Mouse (Mus musculus) layer of hippocampus, adult 11-12 months (tissue): ENCODE measurements at regions not wholly inside any gene's neighbourhood (a gene's known extent, or its start where the extent isn't known, plus 50 kb on each side); places are given as distances from the start of the nearest gene placed in this dataset.

Source experiments
- DNase-seq: peaks from one replicate; pipeline ENCODE4 v3.0.0; 2022; ENCODE audit warnings: low spot score

DNA sequence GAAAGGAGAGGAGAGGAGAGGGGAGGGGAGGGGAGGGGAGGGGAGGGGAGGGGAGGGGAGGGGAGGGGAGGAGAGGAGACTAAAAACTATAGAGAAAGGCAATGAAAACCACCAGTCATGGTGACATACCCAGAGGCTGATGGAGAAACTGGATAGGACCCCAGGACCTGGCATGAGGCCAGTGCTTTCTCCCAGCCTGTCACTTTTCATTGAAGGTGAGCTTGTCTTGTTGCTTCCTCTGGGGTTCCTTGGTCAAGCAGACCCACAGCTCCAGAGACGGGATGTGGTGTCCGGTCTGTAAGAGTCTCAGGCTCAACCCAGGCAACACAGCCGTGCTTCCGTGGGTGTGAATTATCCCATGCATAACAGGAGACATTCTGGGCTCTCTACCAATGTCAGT is 69.8 kb upstream of the Egln3 start:
- DNase-seq: no peak

GRCm38 (mm10) chr12:54272696-54273095 is 69.0 kb upstream of the Egln3 start:
- no peak for DNase-seq

GRCm38 (mm10) chr12:54272226-54272625 is 68.6 kb upstream of the Egln3 start:
- DNase-seq: no peak

GRCm38 (mm10) chr12:54265852-54266251 is 62.2 kb upstream of the Egln3 start:
- no peak for DNase-seq

DNA sequence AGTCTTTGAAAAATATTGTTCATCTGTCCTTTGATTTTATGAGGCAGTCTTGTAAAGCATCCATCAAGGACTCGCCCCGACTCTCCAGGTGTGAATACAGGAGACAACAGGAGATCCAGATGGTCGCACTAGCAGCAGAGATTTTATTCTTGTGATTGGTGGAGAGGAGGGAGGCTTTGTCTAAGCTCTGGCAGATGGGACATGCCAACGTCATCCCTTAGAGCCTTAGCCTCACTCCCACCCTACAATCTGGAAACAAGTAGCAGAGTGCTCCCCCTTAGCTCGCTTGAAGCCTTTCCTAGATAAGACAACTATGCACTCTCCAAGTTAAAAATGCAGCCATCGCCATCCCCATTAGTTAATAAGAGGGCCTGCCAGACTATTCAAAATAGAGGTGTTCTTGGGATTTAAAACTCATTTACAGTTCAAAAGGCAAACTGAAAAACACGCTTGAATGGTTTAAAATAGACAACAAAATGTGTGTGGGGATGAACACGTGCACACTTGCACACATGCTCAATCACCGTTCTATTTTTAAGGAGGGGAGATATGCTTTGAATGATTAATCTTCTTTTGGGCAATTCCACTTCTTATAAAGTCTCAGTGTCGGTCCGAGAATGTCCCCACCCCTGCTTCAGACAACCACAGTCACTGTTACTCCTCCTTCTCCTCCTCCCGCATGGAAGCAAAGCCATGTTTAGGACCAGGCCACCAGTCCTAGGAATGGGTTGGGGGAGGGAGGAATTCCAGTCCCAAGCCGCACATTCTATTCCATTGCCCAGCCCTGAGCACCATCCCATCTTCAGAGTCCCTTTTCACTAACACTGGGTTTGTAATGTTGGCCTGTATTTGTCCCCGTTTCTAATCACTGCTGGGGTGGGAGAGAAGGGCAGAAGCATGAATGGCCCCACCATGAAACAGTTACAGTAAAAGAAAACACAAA is 61.5 kb upstream of the Egln3 start:
- peak; percentile 15 for DNase-seq

DNA sequence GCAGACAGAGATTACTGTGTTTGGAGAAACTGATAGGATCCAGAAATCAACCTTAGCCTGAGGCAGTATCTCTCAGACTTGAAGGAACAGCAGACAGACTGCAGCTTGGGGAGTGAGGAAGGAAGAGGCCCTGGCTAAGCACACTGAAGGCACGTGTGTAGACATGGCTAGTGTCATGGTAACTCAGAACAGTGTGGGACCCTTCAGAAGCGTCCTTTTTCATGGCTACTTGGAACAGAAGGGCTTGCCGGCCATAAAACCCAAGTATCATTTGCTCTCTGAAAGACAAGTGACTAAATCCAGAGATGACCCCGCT is 60.7 kb upstream of the Egln3 start:
- no peak for DNase-seq

- DNase-seq: no peak
These were observed 60.2 kb upstream of the Egln3 start for GRCm38 (mm10) chr12:54263733-54264417.

- no peak for DNase-seq
These were observed 58.8 kb upstream of the Egln3 start for GRCm38 (mm10) chr12:54262236-54263005.

DNA sequence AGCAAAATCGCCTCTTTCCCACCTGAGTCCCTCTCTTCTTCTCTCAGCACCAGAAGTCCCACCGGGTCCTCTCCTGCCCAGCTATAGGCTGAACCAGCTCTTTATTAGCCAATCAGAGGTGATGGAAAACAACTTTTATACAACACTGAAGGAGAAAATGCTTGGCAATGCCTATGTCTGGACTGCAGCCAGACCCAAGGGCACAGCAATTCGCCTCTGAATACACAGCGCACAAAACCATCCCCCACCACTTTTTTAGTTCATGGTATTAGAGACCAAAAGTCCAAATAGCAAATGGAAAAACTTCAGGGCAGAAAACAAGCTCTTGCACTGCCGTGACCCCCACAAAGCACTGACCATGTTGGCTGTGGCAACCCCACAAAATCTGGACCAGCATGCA is 57.8 kb upstream of the Egln3 start:
- no peak for DNase-seq

DNA sequence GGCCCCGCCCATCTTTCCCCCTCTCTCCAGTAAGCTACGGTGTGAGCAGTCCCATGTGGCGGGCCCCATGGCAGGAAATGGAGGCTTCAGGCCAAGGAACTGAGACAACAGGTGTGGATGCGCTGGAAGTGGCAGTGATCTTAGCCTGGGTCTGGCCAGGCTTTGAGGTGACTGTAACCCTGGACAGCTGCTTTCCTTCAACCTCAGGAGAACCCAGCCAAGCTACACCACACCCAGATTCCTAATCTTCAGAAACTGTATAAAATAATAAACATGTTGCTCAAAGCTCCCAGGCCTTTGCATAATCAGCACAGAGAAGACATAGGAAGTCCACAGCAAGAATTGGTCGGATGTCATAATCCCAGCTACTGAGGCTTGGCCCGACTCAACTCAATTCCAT is 56.8 kb upstream of the Egln3 start:
- DNase-seq: no peak

DNA sequence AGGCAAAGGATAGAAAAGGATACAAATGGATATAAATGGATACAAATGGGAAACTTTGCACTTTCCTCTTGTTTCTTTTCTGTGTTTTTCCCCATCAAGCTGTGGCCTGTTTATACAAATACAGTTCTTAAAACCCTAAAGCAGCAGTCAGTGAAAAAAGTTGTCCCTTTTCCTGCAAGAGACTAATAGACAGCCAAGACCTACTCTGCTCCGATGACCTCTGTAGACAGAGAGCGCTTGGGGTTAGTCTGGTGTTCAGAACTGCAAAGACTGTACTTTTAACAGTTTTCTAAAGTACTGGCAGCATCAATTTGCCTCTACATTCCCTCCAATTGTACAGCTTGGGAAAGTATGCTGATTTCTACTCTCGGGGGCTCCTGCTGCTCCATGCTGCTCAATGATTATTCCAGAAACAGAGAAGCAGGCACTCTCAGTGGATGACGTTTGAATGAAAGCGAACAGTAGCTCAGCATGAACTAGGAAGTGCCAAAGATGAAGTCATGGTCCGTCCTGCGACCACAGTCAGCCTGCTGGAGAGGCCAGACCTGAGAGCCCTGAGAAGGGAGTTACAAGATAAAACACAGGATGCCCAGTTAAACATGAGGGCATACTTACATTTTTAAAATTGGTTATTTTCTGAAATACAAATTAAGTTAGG is 54.2 kb upstream of the Egln3 start:
- no peak for DNase-seq

- no peak for DNase-seq
These were observed 53.0 kb upstream of the Egln3 start for GRCm38 (mm10) chr12:54256506-54257128.
